Comparison of ENCODE assay signal across 15 mouse cellular contexts in the genomic region with DNA sequence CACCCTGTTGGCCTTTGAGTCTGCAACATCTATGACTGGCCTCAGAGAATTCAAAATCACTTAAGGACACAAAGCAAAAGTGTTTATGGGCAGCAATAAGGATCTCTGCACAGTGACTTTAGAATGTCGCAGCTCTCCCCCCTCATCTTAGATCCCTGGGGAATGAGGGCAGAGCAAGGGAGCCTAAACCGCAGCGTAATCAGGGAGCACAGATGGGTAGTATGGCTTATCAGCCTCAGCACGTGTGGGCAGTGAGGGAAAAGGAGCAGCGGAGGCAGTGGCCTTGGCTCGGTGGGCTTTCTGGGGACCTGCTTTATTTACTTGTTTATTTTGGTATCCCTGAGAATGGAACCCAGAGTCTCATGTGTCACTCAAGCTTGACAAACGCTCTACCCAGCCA. TPM values are rescaled to one million over a fixed set of nuclear protein-coding genes. Genes with fewer than 3 reads are reported as not detected.
"Had no signal": no experiment of that assay in that cellular context is flagged by ENCODE, and none has a peak within 500 bp of the region (broad histone marks: within the 10 kb centered on the region; RNA-seq: fewer than 3 reads in every experiment).

No protein-coding gene starts in this region.

- H3K9me3 ChIP-seq: hindbrain, embryonic 15.5 days; kidney, embryonic 15.5 days; limb, embryonic 10.5 days had no signal

- H3K27ac ChIP-seq: hindbrain, embryonic 15.5 days; kidney, embryonic 15.5 days; left cerebral cortex, adult 2 months; limb, embryonic 10.5 days; macrophage had no signal

- H3K27me3 ChIP-seq: hindbrain, embryonic 15.5 days; kidney, embryonic 15.5 days had no signal

- DNase-seq: kidney, postnatal 25 days; lung, postnatal 14 days; right cerebral cortex, postnatal 14 days; thymus, adult 18-20 months; thymus, postnatal 14 days had no signal

- H3K4me1 ChIP-seq: hindbrain, embryonic 15.5 days; limb, embryonic 10.5 days had no signal

- H3K4me3 ChIP-seq: hindbrain, embryonic 15.5 days; kidney, embryonic 15.5 days; left cerebral cortex, adult 2 months; limb, embryonic 10.5 days had no signal

- H3K4me2 ChIP-seq: hindbrain, embryonic 15.5 days; kidney, embryonic 15.5 days had no signal

- H3K9ac ChIP-seq: hindbrain, embryonic 15.5 days; kidney, embryonic 15.5 days had no signal

- ATAC-seq: intestine, embryonic 16.5 days had no signal

- H3K36me3 ChIP-seq: hindbrain, embryonic 15.5 days; kidney, embryonic 15.5 days; limb, embryonic 10.5 days had no signal

RNA-seq across cellular contexts. Expression of a gene that starts 34.4 kb away (rescaled TPM):
- total RNA-seq: layer of hippocampus, postnatal 25 days; left cerebral cortex, adult 2 months; left cerebral cortex, postnatal 14 days; midbrain, postnatal 0 days had no signal
- polyA plus RNA-seq: macrophage; midbrain, postnatal 0 days; neural tube, embryonic 14.5 days had no signal
